Mouse (Mus musculus) kidney, adult 9 months (tissue): Measurements from ENCODE around the gene Naa40.

Source experiments
- DNase-seq: peaks from one replicate; pipeline ENCODE4 v3.0.0; 2022

Naa40 gene

GRCm38 (mm10) chr19:7264766-7265331 lies 23.9 kb upstream of the Naa40 start:
- peak; percentile 42 for DNase-seq

- peak; percentile 86 for DNase-seq
These were observed 23.2 kb upstream of the Naa40 start for GRCm38 (mm10) chr19:7264088-7264765.

GRCm38 (mm10) chr19:7262592-7262991 lies 21.6 kb upstream of the Naa40 start:
- no peak for DNase-seq

- no peak for DNase-seq
These were observed 21.0 kb upstream of the Naa40 start for GRCm38 (mm10) chr19:7261964-7262363.

GRCm38 (mm10) chr19:7261476-7261875 lies 20.5 kb upstream of the Naa40 start:
- DNase-seq: no peak

- no peak for DNase-seq
These were observed 16.9 kb upstream of the Naa40 start for GRCm38 (mm10) chr19:7257881-7258280.

- no peak for DNase-seq
These were observed 5.0 kb upstream of the Naa40 start for GRCm38 (mm10) chr19:7246021-7246420.

GRCm38 (mm10) chr19:7240291-7240690 lies 692 bp downstream of the Naa40 start:
- DNase-seq: no peak

GRCm38 (mm10) chr19:7239574-7239973 lies 1.4 kb downstream of the Naa40 start:
- no peak for DNase-seq

GRCm38 (mm10) chr19:7236742-7237141 lies 4.2 kb downstream of the Naa40 start:
- no peak for DNase-seq

- no peak for DNase-seq
These were observed 5.0 kb downstream of the Naa40 start for GRCm38 (mm10) chr19:7236011-7236410.

- DNase-seq: no peak
These were observed 5.5 kb downstream of the Naa40 start for GRCm38 (mm10) chr19:7235461-7235860.

- DNase-seq: peak; percentile 85
These were observed 6.3 kb downstream of the Naa40 start for GRCm38 (mm10) chr19:7234537-7235221.

- DNase-seq: peak; percentile 82
These were observed 14.5 kb downstream of the Naa40 start for GRCm38 (mm10) chr19:7226511-7226914.

GRCm38 (mm10) chr19:7225096-7225690 lies 15.8 kb downstream of the Naa40 start:
- peak; percentile 81 for DNase-seq

GRCm38 (mm10) chr19:7224253-7224652 lies 16.7 kb downstream of the Naa40 start:
- peak; percentile 56 for DNase-seq

GRCm38 (mm10) chr19:7223488-7223887 lies 17.5 kb downstream of the Naa40 start:
- no peak for DNase-seq

- DNase-seq: no peak
These were observed 18.8 kb downstream of the Naa40 start for GRCm38 (mm10) chr19:7222196-7222595.

GRCm38 (mm10) chr19:7218753-7219152 lies 22.2 kb downstream of the Naa40 start:
- no peak for DNase-seq

- DNase-seq: no peak
These were observed 23.1 kb downstream of the Naa40 start for GRCm38 (mm10) chr19:7217926-7218267.

- peak; percentile 99 for DNase-seq
These were observed 23.6 kb downstream of the Naa40 start, which contains the start of gene Cox8a for GRCm38 (mm10) chr19:7217162-7217925. TSS of gene Cox8a (minus strand) at chr19:7217616.

- DNase-seq: no peak
These were observed 26.5 kb downstream of the Naa40 start for GRCm38 (mm10) chr19:7214484-7214883.

- DNase-seq: no peak
These were observed 28.0 kb downstream of the Naa40 start for GRCm38 (mm10) chr19:7213010-7213409.
